Mouse (Mus musculus): ENCODE measurements around the gene Pip4k2c.
"Not testable (repeated sequence)": the region's sequence is repeated elsewhere in the genome, so short reads cannot be mapped to it uniquely, and the experiment has no call there.

Gene Pip4k2c

DNA sequence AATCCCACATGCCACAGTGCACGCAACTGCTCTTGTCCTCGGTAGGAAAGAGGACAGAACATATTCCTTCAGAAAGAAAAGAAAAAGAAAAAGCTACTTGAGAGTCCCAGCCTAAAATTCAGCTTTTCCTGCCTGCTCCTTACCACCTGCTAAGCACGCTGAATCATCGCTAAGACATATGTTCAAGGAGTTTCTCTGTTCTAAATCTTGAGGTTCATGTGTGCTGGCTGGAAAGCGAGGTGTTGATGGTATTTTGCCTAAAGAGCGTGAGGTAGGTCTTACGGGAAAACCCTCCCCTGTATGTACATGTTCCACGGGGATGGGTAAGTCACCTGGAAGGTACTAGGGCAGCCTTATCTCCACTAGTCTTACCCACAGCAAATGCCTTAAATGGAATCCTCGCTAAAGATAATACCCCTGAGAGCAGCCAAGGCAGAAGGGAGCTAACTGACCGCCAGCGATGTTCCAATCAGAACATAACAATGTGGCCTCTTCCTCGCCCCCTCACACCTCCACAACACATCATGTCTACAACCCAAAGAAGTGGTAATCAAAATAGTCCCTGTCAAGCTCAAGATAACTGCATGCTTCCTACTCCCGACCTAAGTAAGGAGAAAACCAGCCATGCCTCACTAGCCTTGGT is 1.3 kb downstream of the Pip4k2c start:
- DNase-seq (ENCODE audit: low spot score): no peak

DNA sequence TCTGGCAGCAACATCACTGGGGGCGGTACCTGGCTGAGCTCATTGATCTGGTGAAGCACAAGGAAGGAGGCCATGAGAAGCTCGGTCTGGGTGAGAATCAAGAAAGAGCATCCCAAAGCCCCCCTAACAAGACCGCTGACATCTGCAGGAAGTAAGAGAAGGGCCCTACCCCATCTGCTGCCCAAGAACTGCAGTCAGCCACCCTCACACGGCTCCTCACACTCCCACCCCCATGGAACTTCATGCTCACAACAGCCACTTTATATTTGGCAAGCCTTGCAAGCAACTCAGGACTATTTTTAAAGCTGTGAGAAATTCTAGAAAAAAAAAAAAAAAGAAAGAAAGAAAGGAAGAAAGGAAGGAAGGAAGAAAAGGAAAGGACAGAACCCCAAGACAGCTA is 2.5 kb downstream of the Pip4k2c start:
- no peak for DNase-seq (ENCODE audit: low spot score)

GRCm38 (mm10) chr10:127205373-127205772 is 6.0 kb downstream of the Pip4k2c start:
- no peak for DNase-seq (ENCODE audit: low spot score)

GRCm38 (mm10) chr10:127204589-127204988 is 6.8 kb downstream of the Pip4k2c start:
- no peak for DNase-seq (ENCODE audit: low spot score)

GRCm38 (mm10) chr10:127203106-127203505 is 8.3 kb downstream of the Pip4k2c start:
- no peak for DNase-seq (ENCODE audit: low spot score)

GRCm38 (mm10) chr10:127200279-127200678 is 11.1 kb downstream of the Pip4k2c start:
- no peak for DNase-seq (ENCODE audit: low spot score)

- no peak for DNase-seq (ENCODE audit: low spot score)
These were observed 11.9 kb downstream of the Pip4k2c start for GRCm38 (mm10) chr10:127199474-127199873.

GRCm38 (mm10) chr10:127199068-127199467 is 12.3 kb downstream of the Pip4k2c start:
- DNase-seq (ENCODE audit: low spot score): no peak

GRCm38 (mm10) chr10:127198492-127198891 is 12.9 kb downstream of the Pip4k2c start:
- no peak for DNase-seq (ENCODE audit: low spot score)

DNA sequence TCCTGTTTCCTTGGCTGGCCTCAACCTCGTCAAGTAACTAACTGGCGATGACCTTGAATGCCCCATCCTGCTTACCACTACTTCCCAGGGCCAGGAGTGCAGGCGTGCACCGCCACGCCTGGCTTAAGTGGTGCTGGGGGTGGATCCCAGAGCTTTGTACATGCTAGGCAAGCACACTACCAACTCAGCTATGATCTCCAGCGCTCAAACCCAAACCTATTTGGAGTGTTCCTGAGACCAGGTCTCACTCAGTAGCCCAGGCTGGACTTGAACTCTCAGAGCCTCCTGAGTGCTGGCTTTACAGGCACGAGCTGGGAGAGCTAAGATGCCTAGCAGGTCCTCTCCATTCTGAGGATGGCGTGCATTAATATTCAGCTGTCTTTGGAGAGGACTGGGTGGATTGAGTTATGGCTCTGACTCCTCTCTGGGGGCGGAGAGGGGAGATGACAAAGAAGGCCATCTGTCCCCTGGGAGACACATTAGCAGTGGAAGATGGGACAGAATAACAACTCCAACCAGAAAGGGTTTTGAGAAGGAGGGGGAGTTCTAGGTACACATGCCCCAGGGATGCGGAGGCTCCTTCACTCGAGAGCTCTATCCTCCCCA is 13.8 kb downstream of the Pip4k2c start:
- DNase-seq (ENCODE audit: low spot score): no peak

DNA sequence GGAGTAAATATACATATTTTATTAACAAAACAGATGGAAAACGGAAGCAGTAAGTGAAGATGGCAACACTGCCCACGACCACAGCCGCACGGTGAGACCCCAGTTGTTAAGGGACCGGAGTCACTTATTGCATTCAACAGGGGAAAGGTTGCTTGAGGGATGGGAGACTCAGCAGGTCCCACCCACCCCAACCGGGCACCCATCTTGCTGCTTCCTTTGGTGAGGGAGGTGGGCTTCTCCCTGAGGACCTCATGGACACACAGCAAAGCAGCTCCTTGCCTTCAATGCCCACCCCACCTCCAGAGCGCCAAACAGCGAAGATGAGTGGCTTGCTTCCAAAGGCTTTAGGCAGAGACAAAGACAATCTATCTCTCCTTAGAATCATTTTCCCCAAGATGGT is 14.3 kb downstream of the Pip4k2c start:
- DNase-seq (ENCODE audit: low spot score): no peak

- peak; percentile 47 for DNase-seq (ENCODE audit: low spot score)
These were observed 15.0 kb downstream of the Pip4k2c start for GRCm38 (mm10) chr10:127196392-127196791.

DNA sequence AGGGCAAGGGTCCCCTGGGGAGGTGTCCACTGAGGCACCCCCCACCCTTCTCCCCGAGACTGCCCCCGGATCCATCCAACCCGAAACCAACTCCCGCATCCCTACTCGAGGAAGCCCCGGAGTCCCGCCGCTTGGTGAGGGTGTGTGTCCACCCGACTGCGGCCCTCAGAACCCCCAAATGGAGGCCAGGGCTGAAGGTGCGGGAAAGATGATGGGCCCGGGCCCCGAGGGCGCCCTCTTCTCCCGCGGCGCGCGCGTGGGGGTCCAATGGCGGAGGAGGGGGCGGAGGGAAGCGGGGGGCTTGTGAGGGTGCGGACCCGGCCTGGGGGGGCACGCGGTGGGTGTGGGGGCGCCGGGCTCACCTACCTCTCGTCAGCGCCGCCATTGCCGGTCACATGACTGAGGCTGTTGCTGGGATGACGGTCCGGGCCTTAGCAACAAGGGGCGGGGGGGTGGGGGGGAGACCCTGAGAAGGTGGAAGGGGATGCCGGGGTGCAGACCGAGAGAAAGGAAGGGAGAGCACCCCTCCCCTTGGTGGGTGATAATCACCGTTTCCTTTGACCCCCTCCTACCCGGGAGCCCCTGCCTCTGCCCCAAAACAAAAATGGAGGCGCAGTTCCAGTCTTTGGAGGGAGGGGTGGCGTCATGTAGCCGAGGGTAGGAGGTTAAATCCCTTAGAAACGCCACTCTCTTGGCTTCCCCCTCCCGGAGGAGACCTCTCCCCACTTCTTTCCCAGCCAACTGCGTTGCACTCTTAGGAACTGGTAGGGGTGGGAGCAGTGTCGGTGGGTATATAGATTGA is 15.9 kb downstream of the Pip4k2c start, which contains the start of gene Dtx3:
Gene Dtx3, minus strand, starts transcription at position 401 of the 802 bp plus-strand sequence.
- no peak for DNase-seq (ENCODE audit: low spot score)

GRCm38 (mm10) chr10:127194428-127195327 is 16.7 kb downstream of the Pip4k2c start:
- DNase-seq (ENCODE audit: low spot score): peak; percentile 54

DNA sequence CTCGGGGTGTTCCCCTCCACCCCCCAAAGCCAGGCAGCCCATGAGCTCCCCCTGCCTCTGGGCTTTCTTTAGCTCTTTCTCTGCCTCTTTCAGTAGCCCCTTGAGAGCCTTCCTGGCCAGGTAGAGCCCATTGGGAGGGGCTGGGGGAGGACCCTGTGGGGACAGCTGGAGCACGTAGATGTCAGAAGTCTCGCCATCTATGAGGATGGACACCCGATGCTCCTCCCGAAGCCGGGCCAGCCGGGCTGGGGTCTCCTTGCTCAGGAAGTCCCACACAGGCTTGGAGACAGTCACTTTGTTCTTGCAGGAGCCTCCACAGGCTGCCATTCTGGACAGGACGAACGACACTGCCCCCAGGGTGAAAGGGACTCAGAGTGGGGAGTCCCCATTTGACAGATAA is 18.4 kb downstream of the Pip4k2c start:
- no peak for DNase-seq (ENCODE audit: low spot score)

DNA sequence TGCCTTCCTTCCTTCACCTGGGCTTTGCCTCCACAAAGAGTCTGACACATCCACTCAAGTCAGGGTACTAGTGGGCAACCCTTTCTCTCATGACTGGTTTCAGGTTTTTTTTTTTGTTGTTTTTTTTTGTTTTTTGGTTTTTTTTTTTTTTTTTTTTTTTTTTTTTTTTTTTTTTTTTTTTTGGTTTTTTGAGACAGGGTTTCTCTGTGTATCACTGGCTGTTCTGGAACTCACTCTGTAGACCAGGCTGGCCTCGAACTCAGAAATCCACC is 19.4 kb downstream of the Pip4k2c start:
- DNase-seq (ENCODE audit: low spot score): not testable (repeated sequence)

DNA sequence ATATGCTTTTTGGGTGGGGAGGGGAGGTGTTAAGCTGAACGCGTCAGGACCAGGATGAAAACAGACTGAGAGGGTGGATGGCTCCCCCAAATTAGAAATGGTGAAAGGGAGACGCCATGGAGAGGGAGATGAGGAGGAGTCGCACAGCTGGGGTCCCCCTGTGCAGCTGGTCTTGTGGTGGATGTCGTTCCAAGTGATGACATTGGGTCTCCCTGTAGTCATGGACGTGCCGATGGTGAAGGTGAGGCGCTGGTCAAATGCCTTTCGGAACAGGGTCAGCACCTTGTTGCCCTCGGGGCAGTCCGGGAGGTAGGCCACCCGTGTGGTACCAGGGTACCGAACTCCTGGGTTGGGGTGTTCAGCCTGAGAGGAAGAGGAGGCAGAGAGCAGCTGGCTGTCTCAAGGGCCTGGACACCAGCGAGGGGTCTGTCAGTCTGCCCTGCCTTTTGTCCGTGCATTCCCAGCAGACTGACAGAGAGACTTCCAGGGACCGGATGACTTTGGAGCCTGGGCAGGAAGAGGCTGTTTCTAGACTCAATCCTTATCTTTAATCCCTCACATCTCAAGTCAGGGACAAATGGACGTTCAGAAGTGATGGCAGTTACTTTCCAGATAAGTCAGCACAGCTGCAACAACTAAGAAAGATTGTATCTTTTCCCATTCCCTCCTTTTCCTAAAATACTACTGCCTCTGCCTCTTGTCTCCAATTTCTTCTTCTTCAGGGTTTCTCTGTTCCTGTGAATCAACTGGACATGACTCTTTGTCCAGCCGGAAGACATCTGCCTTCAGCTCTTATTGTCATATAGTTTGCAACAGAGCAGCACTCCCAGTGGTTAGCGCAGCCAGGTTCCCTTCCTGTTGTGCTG is 20.0 kb downstream of the Pip4k2c start:
- no peak for DNase-seq (ENCODE audit: low spot score)

DNA sequence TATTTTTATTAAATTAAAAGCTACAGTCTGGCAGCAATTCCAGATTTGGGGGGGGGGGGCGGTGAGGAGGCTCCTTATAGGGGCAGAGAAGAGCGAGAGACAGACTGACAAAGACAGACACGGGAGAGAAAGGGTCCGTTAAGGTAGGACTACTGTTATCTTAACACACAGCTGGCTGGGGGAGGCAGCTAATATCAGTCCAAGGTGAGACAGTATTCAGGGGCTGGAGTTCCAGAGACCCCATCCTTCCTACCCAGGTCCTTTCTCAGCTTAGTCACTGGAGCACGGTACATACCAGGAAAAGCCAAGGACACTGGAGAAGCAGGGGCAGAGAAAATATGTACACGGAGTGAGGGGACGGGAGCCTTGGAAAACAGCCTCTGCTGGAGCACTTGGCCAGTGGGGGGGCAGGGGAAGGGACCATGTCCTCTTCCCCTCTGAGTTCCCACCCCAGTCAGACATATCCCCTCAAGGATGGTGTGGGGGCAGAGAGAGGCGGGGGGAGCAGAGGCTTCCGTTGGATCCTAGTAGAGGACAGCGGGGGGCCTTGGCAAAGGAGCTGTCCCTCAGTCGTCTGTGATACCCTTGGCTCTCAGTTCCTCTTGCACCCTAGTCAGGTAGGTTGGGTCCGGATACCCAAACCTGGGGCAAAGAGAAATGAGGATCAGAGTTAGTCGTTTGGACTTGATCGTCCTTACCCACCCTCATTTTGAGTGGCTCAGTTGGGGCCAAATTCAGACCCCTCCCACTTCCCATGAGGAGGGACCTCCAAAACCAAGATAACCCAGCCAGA is 20.8 kb downstream of the Pip4k2c start:
- no peak for DNase-seq (ENCODE audit: low spot score)

DNA sequence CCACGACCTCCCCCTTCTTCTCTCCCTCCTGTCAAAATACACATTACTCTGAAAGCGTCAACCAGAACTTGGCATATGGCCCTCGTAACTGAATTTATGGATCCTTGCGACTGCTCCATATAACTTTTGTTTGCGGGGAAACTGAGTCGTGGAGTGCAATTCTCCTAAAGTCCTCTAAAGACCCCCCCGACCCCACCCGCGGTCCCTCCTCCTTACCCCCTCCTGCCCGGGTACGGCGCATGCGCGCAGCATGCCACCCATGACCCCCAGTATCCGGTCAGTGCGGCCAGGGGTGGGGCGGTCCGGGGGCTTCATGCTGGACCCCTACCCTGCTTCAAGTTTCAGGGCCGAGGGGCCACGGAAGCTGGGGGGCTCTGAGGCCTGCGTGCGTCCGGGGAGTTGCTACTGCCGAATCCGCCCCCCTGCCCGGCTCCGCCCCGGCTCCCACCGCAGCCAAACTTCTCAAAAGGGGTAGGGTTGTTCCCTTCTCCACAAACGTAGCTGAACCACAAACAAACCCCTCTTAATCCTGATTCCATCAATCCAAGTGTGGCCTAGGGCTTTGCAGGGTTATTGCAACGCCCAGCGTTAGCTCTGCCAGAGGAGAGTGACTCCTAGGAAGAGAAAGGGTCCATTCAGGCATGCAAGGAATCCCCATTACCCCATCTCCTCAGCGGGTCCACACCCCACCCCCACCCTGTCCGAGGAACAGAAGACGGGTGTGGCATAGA is 21.6 kb downstream of the Pip4k2c start, which contains the start of gene Arhgef25:
Gene Arhgef25, minus strand, starts transcription at position 433 of the 731 bp plus-strand sequence.
- peak; percentile 53 for DNase-seq (ENCODE audit: low spot score)
